In the genomic region with DNA sequence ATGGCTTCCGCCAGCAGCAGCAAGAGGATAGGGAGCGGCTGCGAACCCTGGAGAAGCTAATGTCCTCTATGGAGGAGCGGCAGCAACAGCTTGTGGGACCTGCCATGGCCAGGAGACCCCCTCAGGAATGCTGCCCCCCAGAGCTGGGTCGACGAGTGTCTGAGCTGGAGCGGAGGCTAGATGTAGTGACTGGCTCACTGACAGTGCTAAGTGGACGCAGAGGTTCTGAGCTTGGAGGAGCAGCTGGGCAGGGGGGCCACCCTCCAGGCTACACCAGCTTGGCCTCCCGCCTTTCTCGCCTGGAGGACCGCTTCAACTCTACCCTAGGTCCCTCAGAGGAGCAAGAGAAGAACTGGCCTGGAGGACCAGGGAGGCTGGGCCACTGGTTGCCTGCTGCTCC, we compare ENCODE assay signal across 12 mouse cellular contexts. TPM values are rescaled to one million over a fixed set of nuclear protein-coding genes. Genes with fewer than 3 reads are reported as not detected.
DNase-seq lines count a peak whose midpoint lies in the region; ATAC-seq and TF ChIP-seq lines count a peak whose summit lies in the region.
"Had no signal": no experiment of that assay in that cellular context is flagged by ENCODE, and none has a peak within 500 bp of the region (broad histone marks: within the 10 kb centered on the region; RNA-seq: fewer than 3 reads in every experiment).

No protein-coding gene starts in this region.

- no peak for ATAC-seq in kidney, embryonic 15.5 days (replicated peaks; ENCODE audit: low FRiP score)
- ATAC-seq in embryonic facial prominence, embryonic 14.5 days (ENCODE audit: low read depth), result no peak
- ATAC-seq: intestine, postnatal 0 days had no signal

- H3K9ac ChIP-seq in kidney, embryonic 15.5 days, result no peak overlapping the region
- H3K9ac ChIP-seq in ES-Bruce4 (ENCODE audit: low read depth, poor library complexity, severe bottlenecking), result peak overlapping the region; percentile 17; the same call in 1 of the 2 replicates
- H3K9ac ChIP-seq in embryonic facial prominence, embryonic 14.5 days (ENCODE audit: low read depth, low read length), result peak overlapping the region; percentile 17; the same call in 1 of the 2 replicates
- H3K9ac ChIP-seq: midbrain, embryonic 12.5 days had no signal

- WGBS in kidney, embryonic 15.5 days, result 91% methylated on average over 11 of the region's 11 CpGs
- 89% methylated on average over 10 of the region's 11 CpGs for WGBS in embryonic facial prominence, embryonic 14.5 days

- DNase-seq in heart, adult 11 months, result peak; percentile 95
- DNase-seq in heart, postnatal 4 days, result no peak
- DNase-seq in kidney, adult 8-10 months, result no peak
- DNase-seq in embryonic facial prominence, embryonic 14.5 days (ENCODE audit: low spot score), result no peak
- no peak for DNase-seq in adrenal gland, postnatal 10 days
- DNase-seq in urinary bladder, adult 2 months (ENCODE audit: low spot score), result no peak
- DNase-seq: heart, postnatal 10 days had no signal

- no peak for TF ChIP-seq EP300 in ES-Bruce4 (IDR thresholded peaks at IDR 0.05; ENCODE audit: insufficient read depth, low read depth, low read length)

- no peaks in the 10 kb centered on the region for H3K27me3 ChIP-seq in kidney, embryonic 15.5 days
- no peaks in the 10 kb centered on the region for H3K27me3 ChIP-seq in ES-Bruce4 (ENCODE audit: control insufficient read depth, insufficient read depth, low read length, poor library complexity, severe bottlenecking)
- H3K27me3 ChIP-seq in embryonic facial prominence, embryonic 14.5 days (replicated peaks; ENCODE audit: control insufficient read depth, insufficient read depth, low read length), result no peaks in the 10 kb centered on the region

- H3K36me3 ChIP-seq in kidney, embryonic 15.5 days, result peaks cover 45% of the 10 kb centered on the region
- no peaks in the 10 kb centered on the region for H3K36me3 ChIP-seq in ES-Bruce4 (ENCODE audit: control insufficient read depth, insufficient read depth, low read length, poor library complexity, severe bottlenecking)
- peaks cover 43% of the 10 kb centered on the region for H3K36me3 ChIP-seq in embryonic facial prominence, embryonic 14.5 days (ENCODE audit: control insufficient read depth, insufficient read depth, low read length)

- H3K27ac ChIP-seq in kidney, embryonic 15.5 days, result 0 out of 2 replicates have a peak overlapping the region, but pooled peaks have one; percentile 14
- H3K27ac ChIP-seq in ES-Bruce4 (ENCODE audit: insufficient read depth, low read length), result no peak overlapping the region
- no peak overlapping the region for H3K27ac ChIP-seq in embryonic facial prominence, embryonic 14.5 days (replicated peaks; ENCODE audit: low read depth, low read length)
- H3K27ac ChIP-seq: midbrain, embryonic 12.5 days had no signal

- no peak overlapping the region for H3K4me3 ChIP-seq in kidney, embryonic 15.5 days (replicated peaks)
- no peak overlapping the region for H3K4me3 ChIP-seq in ES-Bruce4 (ENCODE audit: low read depth, low read length)
- H3K4me3 ChIP-seq in embryonic facial prominence, embryonic 14.5 days (ENCODE audit: low read depth, low read length), result no peak overlapping the region
- H3K4me3 ChIP-seq: midbrain, embryonic 12.5 days had no signal

- no peak for TF ChIP-seq POLR2A in ES-Bruce4 (IDR thresholded peaks at IDR 0.05; ENCODE audit: insufficient read depth, low read length)

- H3K4me1 ChIP-seq in kidney, embryonic 15.5 days, result peaks cover 88% of the 10 kb centered on the region
- peaks cover 4% of the 10 kb centered on the region for H3K4me1 ChIP-seq in ES-Bruce4 (ENCODE audit: control insufficient read depth, insufficient read depth, low read length)
- H3K4me1 ChIP-seq in embryonic facial prominence, embryonic 14.5 days (ENCODE audit: control insufficient read depth, insufficient read depth, low read length), result peaks cover 20% of the 10 kb centered on the region

- no peaks in the 10 kb centered on the region for H3K9me3 ChIP-seq in kidney, embryonic 15.5 days (replicated peaks)
- no peaks in the 10 kb centered on the region for H3K9me3 ChIP-seq in ES-Bruce4 (replicated peaks; ENCODE audit: control insufficient read depth, insufficient read depth, low read length, poor library complexity, severe bottlenecking)
- no peaks in the 10 kb centered on the region for H3K9me3 ChIP-seq in embryonic facial prominence, embryonic 14.5 days (ENCODE audit: control insufficient read depth, low read length)
- H3K9me3 ChIP-seq: midbrain, embryonic 12.5 days had no signal

- TF ChIP-seq CTCF in ES-Bruce4 (IDR thresholded peaks at IDR 0.05; ENCODE audit: low read depth, low read length), result no peak

- no peak overlapping the region for H3K4me2 ChIP-seq in kidney, embryonic 15.5 days
- no peak overlapping the region for H3K4me2 ChIP-seq in embryonic facial prominence, embryonic 14.5 days (ENCODE audit: low read depth, low read length)
- H3K4me2 ChIP-seq: midbrain, embryonic 12.5 days had no signal

RNA-seq across cellular contexts. Expression of a gene that starts 3.9 kb away (rescaled TPM):
- total RNA-seq in heart, postnatal 4 days (2021), result 1 to 10 TPM; 6.4 to 9.2 TPM
- 29.3 and 29.7 TPM in 2 replicates for polyA plus RNA-seq in kidney, embryonic 15.5 days (2015; fragmentation: Nextera tagmentation; extraction: Ambion mirVana)
- polyA plus RNA-seq in ES-Bruce4 (2011; ENCODE audit: insufficient read depth, insufficient read length, low read depth, missing spikeins), result 12.9 and 14.0 TPM in 2 replicates
- 22.1 and 24.7 TPM in 2 replicates for polyA plus RNA-seq in embryonic facial prominence, embryonic 14.5 days (2014; fragmentation: Nextera tagmentation; extraction: Ambion mirVana)
- total RNA-seq in adrenal gland, postnatal 10 days (2021), result 10 to 100 TPM; 64.3 to 89.4 TPM
- polyA plus RNA-seq in urinary bladder, adult 2 months (2012; rRNA removed), result 38.4 and 38.9 TPM in 2 replicates

RNA-seq across cellular contexts. Expression of a gene that starts 4.1 kb away (rescaled TPM):
- total RNA-seq in heart, postnatal 4 days (2021), result 10 to 100 TPM; 83.4 to 93.2 TPM
- 258 and 306 TPM in 2 replicates for polyA plus RNA-seq in kidney, embryonic 15.5 days (2015; fragmentation: Nextera tagmentation; extraction: Ambion mirVana)
- polyA plus RNA-seq in ES-Bruce4 (2011; ENCODE audit: insufficient read depth, insufficient read length, low read depth, missing spikeins), result 2.5 and 3.2 TPM in 2 replicates
- 200 and 225 TPM in 2 replicates for polyA plus RNA-seq in embryonic facial prominence, embryonic 14.5 days (2014; fragmentation: Nextera tagmentation; extraction: Ambion mirVana)
- 10 to 100 TPM; 60.0 to 63.4 TPM for total RNA-seq in adrenal gland, postnatal 10 days (2021)
- 59.2 and 104 TPM in 2 replicates for polyA plus RNA-seq in urinary bladder, adult 2 months (2012; rRNA removed)

RNA-seq across cellular contexts. Expression of a gene that starts 9.8 kb away (rescaled TPM):
- 100 to 1,000 TPM; 170 TPM for total RNA-seq in heart, postnatal 4 days (2021)
- polyA plus RNA-seq in kidney, embryonic 15.5 days (2015; fragmentation: Nextera tagmentation; extraction: Ambion mirVana), result 491 and 504 TPM in 2 replicates
- polyA plus RNA-seq in ES-Bruce4 (2011; ENCODE audit: insufficient read depth, insufficient read length, low read depth, missing spikeins), result 193 and 216 TPM in 2 replicates
- polyA plus RNA-seq in embryonic facial prominence, embryonic 14.5 days (2014; fragmentation: Nextera tagmentation; extraction: Ambion mirVana), result 507 and 572 TPM in 2 replicates
- total RNA-seq in adrenal gland, postnatal 10 days (2021), result 100 to 1,000 TPM; 208 to 219 TPM
- polyA plus RNA-seq in urinary bladder, adult 2 months (2012; rRNA removed), result 268 and 335 TPM in 2 replicates

RNA-seq across cellular contexts. Expression of a gene that starts 28.0 kb away (rescaled TPM):
- under 1 TPM; 0.67 to 0.77 TPM for total RNA-seq in heart, postnatal 4 days (2021)
- polyA plus RNA-seq in kidney, embryonic 15.5 days (2015; fragmentation: Nextera tagmentation; extraction: Ambion mirVana), result 12.5 and 17.4 TPM in 2 replicates
- 26.1 and 26.3 TPM in 2 replicates for polyA plus RNA-seq in ES-Bruce4 (2011; ENCODE audit: insufficient read depth, insufficient read length, low read depth, missing spikeins)
- 30.9 and 51.1 TPM in 2 replicates for polyA plus RNA-seq in embryonic facial prominence, embryonic 14.5 days (2014; fragmentation: Nextera tagmentation; extraction: Ambion mirVana)
- 1 to 10 TPM; 2.8 to 5.1 TPM for total RNA-seq in adrenal gland, postnatal 10 days (2021)
- polyA plus RNA-seq in urinary bladder, adult 2 months (2012; rRNA removed), result 14.0 and 15.0 TPM in 2 replicates
- total RNA-seq: common myeloid progenitor, adult 5-6 weeks had no signal

RNA-seq across cellular contexts. Expression of a gene that starts 28.9 kb away (rescaled TPM):
- total RNA-seq in heart, postnatal 4 days (2021), result 10 to 100 TPM; 11.8 to 12.7 TPM
- polyA plus RNA-seq in kidney, embryonic 15.5 days (2015; fragmentation: Nextera tagmentation; extraction: Ambion mirVana), result 20.6 and 25.9 TPM in 2 replicates
- polyA plus RNA-seq in ES-Bruce4 (2011; ENCODE audit: insufficient read depth, insufficient read length, low read depth, missing spikeins), result 22.0 and 22.3 TPM in 2 replicates
- 17.4 and 22.4 TPM in 2 replicates for polyA plus RNA-seq in embryonic facial prominence, embryonic 14.5 days (2014; fragmentation: Nextera tagmentation; extraction: Ambion mirVana)
- 10 to 100 TPM; 12.4 to 17.0 TPM for total RNA-seq in adrenal gland, postnatal 10 days (2021)
- polyA plus RNA-seq in urinary bladder, adult 2 months (2012; rRNA removed), result 16.5 and 16.6 TPM in 2 replicates

Comparison
In these comparisons a context has a peak if more than half of its experiments do, and no peak if none do; other contexts are left out.
1. RNA of a gene that starts 4.1 kb away (polyA plus RNA-seq): 258 to 306 TPM in kidney, embryonic 15.5 days, 200 to 225 TPM in embryonic facial prominence, embryonic 14.5 days and 59.2 to 104 TPM in urinary bladder, adult 2 months; 2.5 to 3.2 TPM in ES-Bruce4; every median in the first group is over 10 times any median in the second.